42 mouse cellular contexts compared by ENCODE assay signal in the genomic region with DNA sequence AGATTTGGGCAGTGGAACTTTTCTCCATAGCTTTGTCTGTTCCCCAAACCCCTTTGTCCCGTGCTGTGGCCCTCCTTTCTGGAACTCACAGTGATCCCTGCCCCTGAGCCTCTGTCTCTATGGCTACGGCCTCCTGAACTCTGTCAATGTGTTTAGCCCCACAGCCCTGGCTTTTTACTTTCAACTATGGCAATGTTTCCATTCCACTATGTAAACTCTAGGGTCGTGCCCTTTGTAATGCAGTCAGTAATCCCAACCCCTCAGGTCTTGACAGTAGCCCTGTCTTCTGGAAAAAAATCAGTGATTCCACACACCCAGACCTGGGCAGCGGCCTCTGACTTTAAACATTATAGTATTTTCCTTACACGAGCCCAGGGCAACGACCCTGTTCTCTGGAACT. TPM values are rescaled to one million over a fixed set of nuclear protein-coding genes. Genes with fewer than 3 reads are reported as not detected.
DNase-seq lines count a peak whose midpoint lies in the region; ATAC-seq and TF ChIP-seq lines count a peak whose summit lies in the region.
"Had no signal": no experiment of that assay in that cellular context is flagged by ENCODE, and none has a peak within 500 bp of the region (broad histone marks: within the 10 kb centered on the region; RNA-seq: fewer than 3 reads in every experiment).

No protein-coding gene starts in this region.

- no peak for TF ChIP-seq EP300 in heart, adult 2 months (IDR thresholded peaks at IDR 0.05; ENCODE audit: insufficient read depth, low read depth, low read length)

- DNase-seq in midbrain, embryonic 11.5 days (ENCODE audit: low spot score, missing footprints) = no peak
- DNase-seq in liver, embryonic 11.5 days (ENCODE audit: low spot score) = no peak
- no peak for DNase-seq in heart, adult 2 months
- no peak for DNase-seq in right cerebral cortex, adult 18-20 months
- DNase-seq in right cerebral cortex, postnatal 25 days = no peak
- DNase-seq: adrenal gland, postnatal 36 days; cerebellum, adult 18-20 months; cerebellum, postnatal 14 days; heart, postnatal 10 days; kidney, adult 8-10 months; kidney, postnatal 4 days; lung, embryonic 14.5 days; midbrain, embryonic 14.5 days; retina, postnatal 1 day; right cerebral cortex, postnatal 4 days; thymus, adult 2 months; thymus, postnatal 36 days had no signal

- no peaks in the 10 kb centered on the region for H3K27me3 ChIP-seq in midbrain, embryonic 11.5 days (ENCODE audit: control insufficient read depth, insufficient read depth, low read length)
- H3K27me3 ChIP-seq in midbrain, embryonic 13.5 days = no peaks in the 10 kb centered on the region
- H3K27me3 ChIP-seq in liver, embryonic 11.5 days (replicated peaks; ENCODE audit: control insufficient read depth, insufficient read depth, low read length) = no peaks in the 10 kb centered on the region
- H3K27me3 ChIP-seq in liver, embryonic 16.5 days (ENCODE audit: control insufficient read depth, insufficient read depth, low read depth, low read length) = no peaks in the 10 kb centered on the region
- H3K27me3 ChIP-seq in heart, adult 2 months (ENCODE audit: control insufficient read depth, insufficient read depth, low read length) = no peaks in the 10 kb centered on the region
- H3K27me3 ChIP-seq: embryonic facial prominence, embryonic 13.5 days; forebrain, embryonic 15.5 days; heart, embryonic 13.5 days; limb, embryonic 13.5 days; neural tube, embryonic 15.5 days had no signal

- no peak overlapping the region for H3K4me2 ChIP-seq in midbrain, embryonic 11.5 days
- H3K4me2 ChIP-seq in midbrain, embryonic 13.5 days (replicated peaks) = no peak overlapping the region
- no peak overlapping the region for H3K4me2 ChIP-seq in liver, embryonic 11.5 days
- H3K4me2 ChIP-seq in liver, embryonic 16.5 days (ENCODE audit: low read depth, low read length) = no peak overlapping the region
- H3K4me2 ChIP-seq: embryonic facial prominence, embryonic 13.5 days; forebrain, embryonic 15.5 days; heart, embryonic 13.5 days; limb, embryonic 13.5 days; lung, embryonic 14.5 days; neural tube, embryonic 15.5 days had no signal

- no peak for TF ChIP-seq CTCF in heart, adult 2 months (IDR thresholded peaks at IDR 0.05)

- no peak overlapping the region for H3K4me3 ChIP-seq in midbrain, embryonic 11.5 days (ENCODE audit: low read depth, low read length)
- H3K4me3 ChIP-seq in midbrain, embryonic 13.5 days (replicated peaks) = no peak overlapping the region
- no peak overlapping the region for H3K4me3 ChIP-seq in liver, embryonic 11.5 days (ENCODE audit: low read depth, low read length)
- H3K4me3 ChIP-seq in liver, embryonic 16.5 days (ENCODE audit: low read depth, low read length) = no peak overlapping the region
- no peak overlapping the region for H3K4me3 ChIP-seq in heart, adult 2 months
- H3K4me3 ChIP-seq: embryonic facial prominence, embryonic 13.5 days; forebrain, embryonic 10.5 days; forebrain, embryonic 15.5 days; heart, embryonic 13.5 days; limb, embryonic 13.5 days; neural tube, embryonic 15.5 days had no signal

- intact Hi-C loops in heart, adult 2 months (cut with DNase I) = no loop called here

- no peaks in the 10 kb centered on the region for H3K9me3 ChIP-seq in midbrain, embryonic 11.5 days (ENCODE audit: control insufficient read depth, low read length)
- H3K9me3 ChIP-seq in midbrain, embryonic 13.5 days = no peaks in the 10 kb centered on the region
- no peaks in the 10 kb centered on the region for H3K9me3 ChIP-seq in liver, embryonic 11.5 days (ENCODE audit: control insufficient read depth, low read length)
- H3K9me3 ChIP-seq in liver, embryonic 16.5 days (replicated peaks; ENCODE audit: control insufficient read depth, low read length) = no peaks in the 10 kb centered on the region
- H3K9me3 ChIP-seq: embryonic facial prominence, embryonic 13.5 days; forebrain, embryonic 10.5 days; forebrain, embryonic 15.5 days; heart, embryonic 13.5 days; limb, embryonic 13.5 days; neural tube, embryonic 15.5 days had no signal

- no peaks in the 10 kb centered on the region for H3K36me3 ChIP-seq in midbrain, embryonic 11.5 days (ENCODE audit: control insufficient read depth, insufficient read depth, low read length)
- H3K36me3 ChIP-seq in midbrain, embryonic 13.5 days = no peaks in the 10 kb centered on the region
- no peaks in the 10 kb centered on the region for H3K36me3 ChIP-seq in liver, embryonic 11.5 days (ENCODE audit: control insufficient read depth, insufficient read depth, low read length)
- no peaks in the 10 kb centered on the region for H3K36me3 ChIP-seq in liver, embryonic 16.5 days (ENCODE audit: control insufficient read depth, insufficient read depth)
- H3K36me3 ChIP-seq in heart, adult 2 months (ENCODE audit: control insufficient read depth, insufficient read depth, low read length) = no peaks in the 10 kb centered on the region
- H3K36me3 ChIP-seq: embryonic facial prominence, embryonic 13.5 days; forebrain, embryonic 10.5 days; forebrain, embryonic 15.5 days; heart, embryonic 13.5 days; limb, embryonic 13.5 days; neural tube, embryonic 15.5 days had no signal

- 41% methylated on average over 6 of the region's 6 CpGs for WGBS in midbrain, embryonic 11.5 days
- WGBS in midbrain, embryonic 13.5 days = 41% methylated on average over 6 of the region's 6 CpGs
- WGBS in liver, embryonic 11.5 days = 53% methylated on average over 6 of the region's 6 CpGs
- 40% methylated on average over 6 of the region's 6 CpGs for WGBS in liver, embryonic 16.5 days (ENCODE audit: insufficient replicate concordance)
- 60% methylated on average over 6 of the region's 6 CpGs for WGBS in heart, adult 2 months

- no peaks in the 10 kb centered on the region for H3K79me2 ChIP-seq in heart, adult 2 months (replicated peaks; ENCODE audit: control insufficient read depth, insufficient read depth, low read length)

- no peak overlapping the region for H3K27ac ChIP-seq in midbrain, embryonic 11.5 days (ENCODE audit: low read depth, low read length)
- H3K27ac ChIP-seq in midbrain, embryonic 13.5 days = no peak overlapping the region
- no peak overlapping the region for H3K27ac ChIP-seq in liver, embryonic 11.5 days (ENCODE audit: low read depth, low read length)
- H3K27ac ChIP-seq in liver, embryonic 16.5 days (ENCODE audit: low read length) = no peak overlapping the region
- no peak overlapping the region for H3K27ac ChIP-seq in heart, adult 2 months
- H3K27ac ChIP-seq: embryonic facial prominence, embryonic 13.5 days; forebrain, embryonic 10.5 days; forebrain, embryonic 15.5 days; heart, embryonic 13.5 days; kidney, postnatal 0 days; limb, embryonic 13.5 days; neural tube, embryonic 15.5 days had no signal

- ATAC-seq in midbrain, embryonic 11.5 days (ENCODE audit: low FRiP score) = 0 out of 2 replicates have a peak, but pooled peaks have one; percentile 42
- ATAC-seq in midbrain, embryonic 13.5 days = no peak
- ATAC-seq in liver, embryonic 11.5 days (replicated peaks; ENCODE audit: low FRiP score) = peak; percentile 68
- peak; percentile 82 for ATAC-seq in liver, embryonic 16.5 days (ENCODE audit: low read depth)
- ATAC-seq: CD4-positive, CD25-positive, alpha-beta regulatory T cell, adult 4 months; forebrain, embryonic 15.5 days; hindbrain, embryonic 16.5 days had no signal

- no peaks in the 10 kb centered on the region for H3K4me1 ChIP-seq in midbrain, embryonic 11.5 days (ENCODE audit: control insufficient read depth, insufficient read depth, low read length)
- H3K4me1 ChIP-seq in midbrain, embryonic 13.5 days (replicated peaks) = no peaks in the 10 kb centered on the region
- H3K4me1 ChIP-seq in liver, embryonic 11.5 days (replicated peaks; ENCODE audit: control insufficient read depth, insufficient read depth, low read length) = no peaks in the 10 kb centered on the region
- no peaks in the 10 kb centered on the region for H3K4me1 ChIP-seq in liver, embryonic 16.5 days (ENCODE audit: control insufficient read depth, low read depth, low read length)
- no peaks in the 10 kb centered on the region for H3K4me1 ChIP-seq in heart, adult 2 months (ENCODE audit: control insufficient read depth, insufficient read depth, low read length)
- H3K4me1 ChIP-seq: embryonic facial prominence, embryonic 13.5 days; forebrain, embryonic 15.5 days; heart, embryonic 13.5 days; limb, embryonic 13.5 days; neural tube, embryonic 15.5 days had no signal

- no peak for TF ChIP-seq POLR2A in heart, adult 2 months (IDR thresholded peaks at IDR 0.05; ENCODE audit: insufficient read depth, low read depth, low read length)

- H3K9ac ChIP-seq in midbrain, embryonic 11.5 days (ENCODE audit: low read length) = no peak overlapping the region
- no peak overlapping the region for H3K9ac ChIP-seq in midbrain, embryonic 13.5 days (replicated peaks)
- H3K9ac ChIP-seq in liver, embryonic 11.5 days (ENCODE audit: low read depth, low read length) = no peak overlapping the region
- H3K9ac ChIP-seq in liver, embryonic 16.5 days (ENCODE audit: low read depth, low read length) = no peak overlapping the region
- H3K9ac ChIP-seq in heart, adult 2 months (ENCODE audit: low read depth, low read length) = no peak overlapping the region
- H3K9ac ChIP-seq: embryonic facial prominence, embryonic 13.5 days; forebrain, embryonic 15.5 days; heart, embryonic 13.5 days; limb, embryonic 13.5 days; lung, embryonic 14.5 days; neural tube, embryonic 15.5 days had no signal

RNA-seq across cellular contexts. Expression of gene Gm595, which starts 19.3 kb away (rescaled TPM):
- not detected in 2 replicates for polyA plus RNA-seq in midbrain, embryonic 11.5 days (2014; fragmentation: Nextera tagmentation; extraction: Ambion mirVana)
- polyA plus RNA-seq in midbrain, embryonic 13.5 days (2015; fragmentation: Nextera tagmentation; extraction: Ambion mirVana) = not detected in 2 replicates
- 0.49 and 0.51 TPM in 2 replicates for polyA plus RNA-seq in liver, embryonic 11.5 days (2014; fragmentation: Nextera tagmentation; extraction: Ambion mirVana)
- 0.04 TPM in 1 of 2 replicates, not detected in the other for polyA plus RNA-seq in liver, embryonic 16.5 days (2015; fragmentation: Nextera tagmentation; extraction: Ambion mirVana)
- not detected for total RNA-seq in heart, adult 2 months (2021)
- not detected in 2 replicates for polyA plus RNA-seq in heart, adult 2 months (2012; rRNA removed)
- total RNA-seq: adrenal gland, adult 18-20 months; adrenal gland, postnatal 36 days; gastrocnemius, adult 8-10 months; gastrocnemius, postnatal 4 days; heart, adult 8-10 months; heart, postnatal 10 days; hematopoietic stem cell, adult 5-6 weeks; layer of hippocampus, adult 8-10 months; layer of hippocampus, postnatal 25 days; left cerebral cortex, adult 8-10 months; left cerebral cortex, postnatal 36 days; megakaryocyte progenitor cell, adult 5-6 weeks had no signal
- polyA plus RNA-seq: brain, embryonic 14.5 days; CD4-positive, CD25-positive, alpha-beta regulatory T cell, adult 4 months; cortical plate, adult 2 months; embryonic facial prominence, embryonic 13.5 days; forebrain, embryonic 10.5 days; forebrain, embryonic 15.5 days; frontal cortex, adult 2 months; heart, embryonic 13.5 days; hindbrain, embryonic 16.5 days; intestine, embryonic 14.5 days; kidney, postnatal 0 days; limb, embryonic 13.5 days; lung, embryonic 14.5 days; midbrain, embryonic 14.5 days; neural tube, embryonic 15.5 days; thymus, adult 2 months had no signal
